Mouse (Mus musculus): Measurements from ENCODE around the gene Pikfyve. TPM values are rescaled to one million over a fixed set of nuclear protein-coding genes. Genes with fewer than 3 reads are reported as not detected.
A peak's percentile ranks its signal among the peaks of the same experiment; 100 is the strongest.

The Pikfyve gene
- polyA plus RNA-seq, 1 experiment, result 8.1 TPM

- TF ChIP-seq POLR2A (IDR thresholded peaks at IDR 0.05; ENCODE audit: borderline replicate concordance, extremely low read depth, low read depth, low read length), result no peak
- TF ChIP-seq CTCF (IDR thresholded peaks at IDR 0.05; ENCODE audit: insufficient read depth, low read length), result peak; percentile 1; the same call in 1 of the 2 replicates
- 2% methylated on average over 11 of the region's 11 CpGs for WGBS
- Histone ChIP-seq H3K4me3 (replicated peaks; ENCODE audit: extremely low read depth, low read depth, low read length) (peak overlapping the region; percentile 28), H3K4me1 (ENCODE audit: control insufficient read depth, insufficient read depth, low read length) (peaks cover 7% of the 10 kb centered on the region)
- no peak for DNase-seq
Measured at GRCm38 (mm10) chr1:65179634-65180249, 6.7 kb upstream of the Pikfyve start.

GRCm38 (mm10) chr1:65181459-65181858 is 5.0 kb upstream of the Pikfyve start:
- DNase-seq, result no peak
- 55% methylated on average over 5 of the region's 5 CpGs for WGBS
- peaks cover 3% of the 10 kb centered on the region for H3K4me1 ChIP-seq (ENCODE audit: control insufficient read depth, insufficient read depth, low read length)
- TF ChIP-seq CTCF (IDR thresholded peaks at IDR 0.05; ENCODE audit: insufficient read depth, low read length) (no peak), POLR2A (IDR thresholded peaks at IDR 0.05; ENCODE audit: borderline replicate concordance, extremely low read depth, low read depth, low read length) (no peak)
- H3K4me3 ChIP-seq (replicated peaks; ENCODE audit: extremely low read depth, low read depth, low read length), result no peak overlapping the region

GRCm38 (mm10) chr1:65183994-65184393 is 2.5 kb upstream of the Pikfyve start:
- no peak for DNase-seq
- H3K4me3 ChIP-seq (replicated peaks; ENCODE audit: extremely low read depth, low read depth, low read length), result no peak overlapping the region
- WGBS, result 85% methylated on average over 2 of the region's 2 CpGs
- no peak for TF ChIP-seq CTCF (IDR thresholded peaks at IDR 0.05; ENCODE audit: insufficient read depth, low read length)
- no peak for TF ChIP-seq POLR2A (IDR thresholded peaks at IDR 0.05; ENCODE audit: borderline replicate concordance, extremely low read depth, low read depth, low read length)
- no peaks in the 10 kb centered on the region; the same call in 1 of the 2 replicates for H3K4me1 ChIP-seq (ENCODE audit: control insufficient read depth, insufficient read depth, low read length)

- WGBS, result 85% methylated on average over 8 of the region's 8 CpGs
- DNase-seq, result no peak
- TF ChIP-seq POLR2A (IDR thresholded peaks at IDR 0.05; ENCODE audit: borderline replicate concordance, extremely low read depth, low read depth, low read length) (no peak), CTCF (IDR thresholded peaks at IDR 0.05; ENCODE audit: insufficient read depth, low read length) (no peak)
- Histone ChIP-seq H3K4me1 (ENCODE audit: control insufficient read depth, insufficient read depth, low read length) (no peaks in the 10 kb centered on the region; the same call in 1 of the 2 replicates), H3K4me3 (replicated peaks; ENCODE audit: extremely low read depth, low read depth, low read length) (no peak overlapping the region)
Measured at GRCm38 (mm10) chr1:65185011-65185410, 1.5 kb upstream of the Pikfyve start.

GRCm38 (mm10) chr1:65185524-65186205 is 818 bp upstream of the Pikfyve start:
- no peaks in the 10 kb centered on the region; the same call in 1 of the 2 replicates for H3K4me1 ChIP-seq (ENCODE audit: control insufficient read depth, insufficient read depth, low read length)
- peak; percentile 30; the same call in 1 of the 2 replicates for TF ChIP-seq CTCF (IDR thresholded peaks at IDR 0.05; ENCODE audit: insufficient read depth, low read length)
- TF ChIP-seq POLR2A (IDR thresholded peaks at IDR 0.05; ENCODE audit: borderline replicate concordance, extremely low read depth, low read depth, low read length), result no peak
- no peak for DNase-seq
- H3K4me3 ChIP-seq (replicated peaks; ENCODE audit: extremely low read depth, low read depth, low read length), result peak overlapping the region; percentile 84
- 22% methylated on average over 12 of the region's 12 CpGs for WGBS

- DNase-seq, result no peak
- H3K4me1 ChIP-seq (ENCODE audit: control insufficient read depth, insufficient read depth, low read length), result no peaks in the 10 kb centered on the region; the same call in 1 of the 2 replicates
- TF ChIP-seq POLR2A (IDR thresholded peaks at IDR 0.05; ENCODE audit: borderline replicate concordance, extremely low read depth, low read depth, low read length) (no peak), CTCF (IDR thresholded peaks at IDR 0.05; ENCODE audit: insufficient read depth, low read length) (no peak)
- peak overlapping the region; percentile 76 for H3K4me3 ChIP-seq (replicated peaks; ENCODE audit: extremely low read depth, low read depth, low read length)
- 1% methylated on average over 6 of the region's 6 CpGs for WGBS
Measured at GRCm38 (mm10) chr1:65187074-65187430, 569 bp downstream of the Pikfyve start.

GRCm38 (mm10) chr1:65190172-65190571 is 3.7 kb downstream of the Pikfyve start:
- no peak for DNase-seq
- 83% methylated on average over 4 of the region's 4 CpGs for WGBS
- H3K4me1 ChIP-seq (ENCODE audit: control insufficient read depth, insufficient read depth, low read length), result no peaks in the 10 kb centered on the region; the same call in 1 of the 2 replicates
- no peak overlapping the region for H3K4me3 ChIP-seq (replicated peaks; ENCODE audit: extremely low read depth, low read depth, low read length)
- TF ChIP-seq CTCF (IDR thresholded peaks at IDR 0.05; ENCODE audit: insufficient read depth, low read length) (no peak), POLR2A (IDR thresholded peaks at IDR 0.05; ENCODE audit: borderline replicate concordance, extremely low read depth, low read depth, low read length) (no peak)

GRCm38 (mm10) chr1:65193226-65193625 is 6.7 kb downstream of the Pikfyve start:
- TF ChIP-seq POLR2A (IDR thresholded peaks at IDR 0.05; ENCODE audit: borderline replicate concordance, extremely low read depth, low read depth, low read length) (no peak), CTCF (IDR thresholded peaks at IDR 0.05; ENCODE audit: insufficient read depth, low read length) (no peak)
- no peaks in the 10 kb centered on the region for H3K4me1 ChIP-seq (ENCODE audit: control insufficient read depth, insufficient read depth, low read length)
- WGBS, result 92% methylated on average over 2 of the region's 2 CpGs
- no peak overlapping the region for H3K4me3 ChIP-seq (replicated peaks; ENCODE audit: extremely low read depth, low read depth, low read length)
- no peak for DNase-seq

- no peaks in the 10 kb centered on the region for H3K4me1 ChIP-seq (ENCODE audit: control insufficient read depth, insufficient read depth, low read length)
- no peak overlapping the region for H3K4me3 ChIP-seq (replicated peaks; ENCODE audit: extremely low read depth, low read depth, low read length)
- TF ChIP-seq CTCF (IDR thresholded peaks at IDR 0.05; ENCODE audit: insufficient read depth, low read length) (no peak), POLR2A (IDR thresholded peaks at IDR 0.05; ENCODE audit: borderline replicate concordance, extremely low read depth, low read depth, low read length) (no peak)
- 90% methylated on average over 2 of the region's 2 CpGs for WGBS
- DNase-seq, result no peak
Measured at GRCm38 (mm10) chr1:65198425-65198824, 11.9 kb downstream of the Pikfyve start.

- TF ChIP-seq CTCF (IDR thresholded peaks at IDR 0.05; ENCODE audit: insufficient read depth, low read length) (no peak), POLR2A (IDR thresholded peaks at IDR 0.05; ENCODE audit: borderline replicate concordance, extremely low read depth, low read depth, low read length) (no peak)
- no peak for DNase-seq
- Histone ChIP-seq H3K4me3 (replicated peaks; ENCODE audit: extremely low read depth, low read depth, low read length) (no peak overlapping the region), H3K4me1 (ENCODE audit: control insufficient read depth, insufficient read depth, low read length) (no peaks in the 10 kb centered on the region)
- WGBS, result 90% methylated on average over 2 of the region's 2 CpGs
Measured at GRCm38 (mm10) chr1:65198861-65199260, 12.4 kb downstream of the Pikfyve start.

All from lung, adult 2 months (tissue).